Comparison of ENCODE assay signal across 25 mouse cellular contexts in the genomic region with DNA sequence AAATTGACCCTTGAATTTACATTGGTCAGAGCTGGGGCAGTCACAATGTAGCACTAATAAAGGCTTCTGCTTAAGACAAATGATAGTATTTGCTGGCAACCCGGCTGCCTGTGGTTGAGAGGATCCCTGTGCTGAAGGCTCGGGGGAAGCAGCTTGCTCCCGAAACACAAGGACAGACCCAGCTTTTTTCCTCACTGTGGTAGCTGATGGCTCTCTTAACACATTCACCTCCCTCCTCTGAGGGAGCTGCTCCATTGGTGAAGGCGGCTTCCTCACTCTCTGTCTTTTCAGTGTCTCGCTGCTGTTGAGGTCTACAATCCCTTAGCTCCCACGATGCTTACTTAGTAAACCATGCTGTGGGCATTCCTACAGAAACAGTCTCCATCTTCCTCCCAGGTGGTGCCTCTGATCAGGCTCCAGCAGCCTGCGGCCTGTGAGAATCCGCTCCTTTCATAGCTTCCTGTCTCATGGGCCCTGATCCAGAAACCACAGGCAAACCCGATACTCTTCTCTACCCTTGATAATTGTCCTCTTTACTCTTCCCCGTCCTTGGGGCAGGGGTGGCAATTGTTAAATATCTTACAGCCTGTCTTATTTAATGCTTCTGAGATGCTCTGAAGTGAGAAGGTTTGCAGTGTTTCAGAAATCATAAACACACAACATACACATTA. TPM values are rescaled to one million over a fixed set of nuclear protein-coding genes. Genes with fewer than 3 reads are reported as not detected.
A peak's percentile ranks its signal among the peaks of the same experiment; 100 is the strongest.
DNase-seq lines count a peak whose midpoint lies in the region; ATAC-seq lines count a peak whose summit lies in the region.
"Had no signal": no experiment of that assay in that cellular context is flagged by ENCODE, and none has a peak within 500 bp of the region (broad histone marks: within the 10 kb centered on the region; RNA-seq: fewer than 3 reads in every experiment).

No protein-coding gene starts in this region.

- ATAC-seq in common myeloid progenitor, adult 5-6 weeks (replicated peaks; ENCODE audit: low read depth, poor library complexity, severe bottlenecking), result peak; percentile 34
- 0 out of 2 replicates have a peak, but pooled peaks have one; percentile 13 for ATAC-seq in megakaryocyte-erythroid progenitor cell, adult 5-6 weeks (replicated peaks; ENCODE audit: low FRiP score, low TSS enrichment, poor library complexity, severe bottlenecking)
- ATAC-seq: forebrain, embryonic 13.5 days; hindbrain, postnatal 0 days; intestine, embryonic 16.5 days; liver, embryonic 12.5 days; midbrain, embryonic 15.5 days had no signal

- H3K9me3 ChIP-seq in heart, embryonic 10.5 days, result no peaks in the 10 kb centered on the region
- H3K9me3 ChIP-seq: embryonic facial prominence, embryonic 12.5 days; forebrain, embryonic 13.5 days; limb, embryonic 13.5 days; liver, embryonic 12.5 days; midbrain, embryonic 15.5 days had no signal

- H3K36me3 ChIP-seq in heart, embryonic 10.5 days, result no peaks in the 10 kb centered on the region
- H3K36me3 ChIP-seq: embryonic facial prominence, embryonic 12.5 days; limb, embryonic 13.5 days had no signal

- intact Hi-C loops in left cerebral cortex, postnatal 4 days (cut with DNase I), result no loop called here

- WGBS in heart, embryonic 10.5 days, result 83% methylated on average over 10 of the region's 10 CpGs

- no peaks in the 10 kb centered on the region for H3K27me3 ChIP-seq in heart, embryonic 10.5 days (ENCODE audit: insufficient read depth, poor library complexity, severe bottlenecking)
- H3K27me3 ChIP-seq: embryonic facial prominence, embryonic 12.5 days; forebrain, embryonic 13.5 days; limb, embryonic 13.5 days; liver, embryonic 12.5 days; midbrain, embryonic 15.5 days had no signal

- no peak overlapping the region for H3K4me3 ChIP-seq in heart, embryonic 10.5 days
- H3K4me3 ChIP-seq: embryonic facial prominence, embryonic 12.5 days; forebrain, embryonic 13.5 days; gastrocnemius, adult 2 months; limb, embryonic 13.5 days; liver, embryonic 12.5 days; megakaryocyte, embryonic 14.5 days; midbrain, embryonic 15.5 days had no signal

- H3K4me1 ChIP-seq in heart, embryonic 10.5 days, result peaks cover 10% of the 10 kb centered on the region
- H3K4me1 ChIP-seq: embryonic facial prominence, embryonic 12.5 days; forebrain, embryonic 13.5 days; limb, embryonic 13.5 days; midbrain, embryonic 15.5 days had no signal

- DNase-seq in heart, adult 11 months, result peak; percentile 85
- DNase-seq in heart, embryonic 10.5 days (ENCODE audit: low spot score), result no peak
- peak; percentile 39 for DNase-seq in 416B (ENCODE audit: low read depth)
- DNase-seq in layer of hippocampus, postnatal 25 days (ENCODE audit: extremely low spot score in 1 of 2, low spot score in 1 of 2), result no peak
- DNase-seq in kidney, postnatal 4 days, result no peak
- no peak for DNase-seq in left cerebral cortex, postnatal 4 days
- DNase-seq: adrenal gland, postnatal 36 days; cerebellum, adult 9-10 months; gastrocnemius, adult 2 months; kidney, postnatal 25 days; lung, adult 18-20 months; lung, postnatal 14 days; right cerebral cortex, postnatal 14 days; spleen, adult 18-20 months had no signal

- no peak overlapping the region for H3K27ac ChIP-seq in heart, embryonic 10.5 days
- H3K27ac ChIP-seq: embryonic facial prominence, embryonic 12.5 days; forebrain, embryonic 13.5 days; gastrocnemius, adult 2 months; hindbrain, postnatal 0 days; limb, embryonic 13.5 days; liver, embryonic 12.5 days; midbrain, embryonic 15.5 days had no signal

RNA-seq across cellular contexts. Expression of a gene that starts 15.0 kb away (rescaled TPM):
- 1.2 and 1.9 TPM in 2 replicates for polyA plus RNA-seq in heart, embryonic 10.5 days (2016; fragmentation: Nextera tagmentation; extraction: Ambion mirVana)
- total RNA-seq in common myeloid progenitor, adult 5-6 weeks (2017), result 0.14 TPM in 1 of 2 replicates, not detected in the other
- 0.42 TPM in 1 of 2 replicates, not detected in the other for total RNA-seq in megakaryocyte-erythroid progenitor cell, adult 5-6 weeks (2014; fragmentation: Nextera tagmentation)
- total RNA-seq in megakaryocyte-erythroid progenitor cell, adult 5-6 weeks (2017), result 0.23 and 0.42 TPM in 2 replicates
- 1 to 10 TPM; 4.5 to 5.4 TPM for total RNA-seq in layer of hippocampus, postnatal 25 days (2021)
- 1 to 10 TPM; 5.4 to 7.6 TPM for total RNA-seq in left cerebral cortex, postnatal 4 days (2021)
- polyA plus RNA-seq: C2C12 had no signal

RNA-seq across cellular contexts. Expression of a gene that starts 47.4 kb away (rescaled TPM):
- 14.6 and 15.7 TPM in 2 replicates for polyA plus RNA-seq in heart, embryonic 10.5 days (2016; fragmentation: Nextera tagmentation; extraction: Ambion mirVana)
- total RNA-seq in common myeloid progenitor, adult 5-6 weeks (2017), result 18.7 and 28.3 TPM in 2 replicates
- 74.2 and 84.3 TPM in 2 replicates for total RNA-seq in megakaryocyte-erythroid progenitor cell, adult 5-6 weeks (2014; fragmentation: Nextera tagmentation)
- total RNA-seq in megakaryocyte-erythroid progenitor cell, adult 5-6 weeks (2017), result 37.6 and 40.3 TPM in 2 replicates
- total RNA-seq in layer of hippocampus, postnatal 25 days (2021), result 10 to 100 TPM; 11.9 to 14.2 TPM
- 10 to 100 TPM; 14.8 to 15.5 TPM for total RNA-seq in left cerebral cortex, postnatal 4 days (2021)

RNA-seq across cellular contexts. Expression of a gene that starts 47.6 kb away (rescaled TPM):
- 24.9 and 25.8 TPM in 2 replicates for polyA plus RNA-seq in heart, embryonic 10.5 days (2016; fragmentation: Nextera tagmentation; extraction: Ambion mirVana)
- 14.0 and 18.1 TPM in 2 replicates for total RNA-seq in common myeloid progenitor, adult 5-6 weeks (2017)
- 13.9 and 19.9 TPM in 2 replicates for total RNA-seq in megakaryocyte-erythroid progenitor cell, adult 5-6 weeks (2014; fragmentation: Nextera tagmentation)
- 10.8 and 14.7 TPM in 2 replicates for total RNA-seq in megakaryocyte-erythroid progenitor cell, adult 5-6 weeks (2017)
- total RNA-seq in layer of hippocampus, postnatal 25 days (2021), result 10 to 100 TPM; 10.9 to 13.6 TPM
- 10 to 100 TPM; 22.7 to 24.8 TPM for total RNA-seq in left cerebral cortex, postnatal 4 days (2021)

Comparison
In these comparisons a context has a peak if more than half of its experiments do, and no peak if none do; other contexts are left out.
1. DNase-seq: peak in heart, adult 11 months (single experiment) and 416B (single experiment); none in heart, embryonic 10.5 days (single experiment), layer of hippocampus, postnatal 25 days (0 of 2), kidney, postnatal 4 days (0 of 2) and left cerebral cortex, postnatal 4 days (single experiment).